Mouse (Mus musculus) heart, adult 8-10 months (tissue): ENCODE results near the gene Tmed2. TPM values are rescaled to one million over a fixed set of nuclear protein-coding genes. Genes with fewer than 3 reads are reported as not detected.
"Not testable (repeated sequence)": the region's sequence is repeated elsewhere in the genome, so short reads cannot be mapped to it uniquely, and the experiment has no call there.

ENCODE experiments used
- DNase-seq: peaks from one replicate; pipeline ENCODE4 v3.0.0; 2022; ENCODE audit warnings: low spot score
- total RNA-seq, 4 experiments: library from RNA; stranded (reverse); gene quantifications; 2 replicates each; pipeline ENCODE4 v1.2.4; 2022

Tmed2 gene
- total RNA-seq = 100 to 1,000 TPM; 164 to 190 (median 179) TPM

GRCm38 (mm10) chr5:124540383-124540786, at the start of gene Tmed2:
Gene Tmed2, plus strand, starts transcription at chr5:124540695.
- DNase-seq = peak; percentile 97

- no peak for DNase-seq
Observed at GRCm38 (mm10) chr5:124491732-124492131, 48.8 kb upstream of the Tmed2 start.

- no peak for DNase-seq
Observed at GRCm38 (mm10) chr5:124492618-124493017, 47.9 kb upstream of the Tmed2 start.

- DNase-seq = no peak
Observed at GRCm38 (mm10) chr5:124493455-124493854, 47.0 kb upstream of the Tmed2 start.

- no peak for DNase-seq
Observed at GRCm38 (mm10) chr5:124495547-124495946, 44.9 kb upstream of the Tmed2 start.

GRCm38 (mm10) chr5:124496614-124497514, 43.6 kb upstream of the Tmed2 start:
- DNase-seq = no peak

GRCm38 (mm10) chr5:124498221-124498876, 42.1 kb upstream of the Tmed2 start:
- peak; percentile 82 for DNase-seq

GRCm38 (mm10) chr5:124499001-124499400, 41.5 kb upstream of the Tmed2 start:
- DNase-seq = no peak

- DNase-seq = not testable (repeated sequence)
Observed at GRCm38 (mm10) chr5:124500037-124500436, 40.5 kb upstream of the Tmed2 start.

- peak; percentile 51 for DNase-seq
Observed at GRCm38 (mm10) chr5:124500573-124500972, 39.9 kb upstream of the Tmed2 start.

GRCm38 (mm10) chr5:124501541-124501940, 39.0 kb upstream of the Tmed2 start:
- DNase-seq = no peak

- DNase-seq = no peak
Observed at GRCm38 (mm10) chr5:124503742-124504141, 36.8 kb upstream of the Tmed2 start.

- no peak for DNase-seq
Observed at GRCm38 (mm10) chr5:124505235-124505634, 35.3 kb upstream of the Tmed2 start.

- peak; percentile 57 for DNase-seq
Observed at GRCm38 (mm10) chr5:124506731-124507359, 33.6 kb upstream of the Tmed2 start.

GRCm38 (mm10) chr5:124509200-124509599, 31.3 kb upstream of the Tmed2 start:
- no peak for DNase-seq

- DNase-seq = peak; percentile 80
Observed at GRCm38 (mm10) chr5:124509742-124510237, 30.7 kb upstream of the Tmed2 start.

GRCm38 (mm10) chr5:124510536-124511050, 29.9 kb upstream of the Tmed2 start:
- DNase-seq = no peak

- no peak for DNase-seq
Observed at GRCm38 (mm10) chr5:124515789-124516188, 24.7 kb upstream of the Tmed2 start.

GRCm38 (mm10) chr5:124518648-124519047, 21.8 kb upstream of the Tmed2 start:
- no peak for DNase-seq

GRCm38 (mm10) chr5:124521588-124521987, 18.9 kb upstream of the Tmed2 start:
- no peak for DNase-seq

GRCm38 (mm10) chr5:124523032-124523431, 17.5 kb upstream of the Tmed2 start:
- no peak for DNase-seq

GRCm38 (mm10) chr5:124524943-124525342, 15.6 kb upstream of the Tmed2 start:
- no peak for DNase-seq
